Mouse (Mus musculus) layer of hippocampus, postnatal 14 days (tissue): ENCODE data around the gene Zscan12. TPM values are rescaled to one million over a fixed set of nuclear protein-coding genes. Genes with fewer than 3 reads are reported as not detected.

Experiments used
- DNase-seq, 2 experiments: peaks; one replicate each; pipeline ENCODE4 v3.0.0; 2021 to 2022; ENCODE audit warnings: low spot score in 2 of 2, mixed read lengths in 1 of 2
- microRNA-seq, 2 experiments: library from miRNA; unstranded; fragments of <30 nt; microRNA quantifications; one replicate each; pipeline ENCODE4 v1.2.0; 2021
- total RNA-seq, 2 experiments: library from RNA; stranded (reverse); gene quantifications; 2 replicates each; pipeline ENCODE4 v1.2.3; 2021

Gene Zscan12
- total RNA-seq, 2 experiments from 2014 or later = 8.3 to 9.0 TPM

- no peak for DNase-seq
Measured at GRCm38 (mm10) chr13:21401636-21402286, 39.1 kb downstream of the Zscan12 start.

DNA sequence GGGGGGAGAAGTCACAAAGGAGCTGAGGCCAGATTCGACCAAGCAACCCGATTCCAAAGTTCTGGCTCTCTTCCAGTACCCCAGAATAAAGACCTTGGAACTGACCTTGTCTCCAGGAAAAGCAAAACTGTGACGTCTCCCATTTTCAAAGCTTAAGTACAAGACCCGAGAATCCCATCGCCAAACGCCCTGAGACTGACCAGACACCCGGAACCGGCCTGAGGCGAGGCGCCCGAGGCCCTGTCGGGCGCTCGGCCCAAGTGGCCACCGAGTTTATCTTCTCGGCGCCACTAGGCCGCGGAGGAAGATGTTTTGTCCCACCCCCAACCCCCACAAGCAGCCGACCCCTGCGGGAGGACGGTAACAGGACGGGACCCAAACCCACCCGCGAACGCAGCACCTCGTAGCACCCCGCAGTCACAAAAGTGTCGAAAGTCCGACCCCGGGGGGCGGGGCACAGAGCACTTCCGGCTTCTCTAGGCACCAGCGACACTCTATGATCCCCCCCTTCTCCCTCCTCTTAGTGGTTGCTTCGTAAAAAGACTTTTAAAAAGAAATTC is 39.7 kb downstream of the Zscan12 start, which contains the start of gene Zkscan3:
Gene Zkscan3, minus strand, starts transcription at position 469 of the 560 bp plus-strand sequence.
- DNase-seq = peak; percentile 78 to 87

DNA sequence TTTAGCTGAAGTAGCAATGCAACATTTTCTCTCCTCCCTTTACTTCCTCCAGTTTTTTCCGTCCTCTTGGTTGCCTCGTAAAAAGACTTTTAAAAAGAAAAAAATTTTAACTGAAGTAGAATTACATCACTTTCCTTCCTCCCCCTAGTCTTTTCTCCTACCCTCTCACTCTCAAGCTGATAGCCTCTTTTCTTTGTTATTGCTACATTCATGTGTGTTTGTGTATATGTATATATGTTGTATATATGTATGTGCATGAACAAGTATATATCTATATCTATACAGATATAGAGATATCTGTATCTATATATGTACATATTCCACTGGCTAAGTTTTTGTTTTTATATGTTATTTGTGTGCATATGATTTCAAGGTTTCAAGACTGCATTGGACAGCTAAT is 40.2 kb downstream of the Zscan12 start:
- DNase-seq = no peak

DNA sequence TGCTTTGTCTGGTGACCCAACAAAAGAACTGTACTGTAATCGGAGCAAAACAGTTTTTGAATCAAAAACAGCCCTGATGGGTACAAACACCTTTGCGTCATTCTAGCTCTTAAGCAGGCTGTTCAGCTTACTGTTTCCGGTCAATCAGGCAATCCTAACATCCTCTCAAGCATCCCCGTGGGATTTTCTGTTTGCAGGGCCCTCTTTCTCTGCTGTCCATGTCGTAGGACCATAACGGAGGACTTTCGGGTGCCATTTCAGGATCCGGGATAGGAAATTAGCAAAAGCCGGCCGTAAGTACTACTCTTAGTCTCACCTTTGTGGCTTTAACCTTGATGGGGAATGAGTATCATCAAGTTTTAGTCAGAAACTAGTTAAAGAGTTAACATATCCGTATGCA is 44.7 kb downstream of the Zscan12 start:
- no peak for DNase-seq

- DNase-seq = peak; percentile 79 to 92
Measured at GRCm38 (mm10) chr13:21407969-21408804, 45.6 kb downstream of the Zscan12 start.

GRCm38 (mm10) chr13:21408805-21409459 is 46.3 kb downstream of the Zscan12 start:
- no peak for DNase-seq

GRCm38 (mm10) chr13:21414231-21415212 is 51.9 kb downstream of the Zscan12 start:
- no peak for DNase-seq

DNA sequence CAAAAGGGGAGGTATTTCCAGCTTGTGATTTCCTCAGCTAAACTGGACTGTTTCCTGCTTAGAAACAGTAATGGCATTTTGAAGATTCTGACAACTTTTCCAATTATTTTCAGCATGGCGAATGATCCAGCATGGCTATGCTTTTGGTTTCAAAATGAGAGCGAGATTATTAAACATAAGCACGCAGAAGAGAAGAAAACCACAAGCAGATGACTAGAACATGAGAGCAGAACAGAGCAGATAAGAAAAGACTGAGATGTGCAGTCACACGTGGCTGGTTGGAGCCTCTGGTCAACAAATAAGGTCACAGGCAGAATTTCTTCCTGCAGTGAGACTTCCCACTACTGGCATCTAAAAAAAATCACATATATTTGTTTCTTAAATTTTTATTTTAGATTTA is 52.6 kb downstream of the Zscan12 start:
- no peak for DNase-seq

DNA sequence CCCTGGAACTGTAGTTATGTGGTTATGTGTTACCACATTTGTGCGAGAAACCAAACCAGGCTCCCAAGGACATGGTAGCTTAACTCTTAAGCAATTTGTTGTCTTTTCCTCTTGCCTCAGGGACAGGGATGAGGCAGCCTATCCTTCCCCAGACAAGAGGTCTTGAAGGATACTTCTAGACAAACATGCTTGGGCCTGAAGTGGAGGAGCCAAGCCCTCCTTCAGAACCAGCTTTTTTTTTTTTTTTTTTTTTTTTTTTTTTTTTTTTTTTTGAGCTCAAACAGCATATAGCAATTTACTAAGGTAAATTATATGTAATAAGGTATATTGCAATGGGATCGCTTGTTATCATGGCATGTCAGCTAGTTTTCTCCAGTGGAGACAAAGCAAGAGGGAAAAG is 53.1 kb downstream of the Zscan12 start:
- no peak for DNase-seq

- DNase-seq = no peak
Measured at GRCm38 (mm10) chr13:21417298-21418010, 54.8 kb downstream of the Zscan12 start.

GRCm38 (mm10) chr13:21418865-21419264 is 56.2 kb downstream of the Zscan12 start:
- no peak for DNase-seq

Small RNA genes within 50 kb of the gene (microRNA-seq; reads per million reads assigned to microRNA genes)
- 0 to 1.6 reads per million in 2 experiments for gene Mir6942

Other genes starting within 250 kb of the Zscan12 start
- not detected for gene Olfr263, start 233.2 kb upstream of the Zscan12 start, total RNA-seq
- gene Olfr1368, start 217.0 kb upstream of the Zscan12 start, total RNA-seq = not detected
- gene Trim27, start 183.4 kb upstream of the Zscan12 start, total RNA-seq = 10 to 100 TPM; 35.5 to 40.3 TPM
- gene Gpx5, start 70.1 kb upstream of the Zscan12 start, total RNA-seq = not detected
- not detected for gene Gpx6, start 50.7 kb upstream of the Zscan12 start, total RNA-seq
- not detected for gene Olfr1367, start 15.9 kb upstream of the Zscan12 start, total RNA-seq
- gene Zkscan3, start 39.9 kb downstream of the Zscan12 start, total RNA-seq = 10 to 100 TPM; 37.5 to 37.6 TPM
- 1 to 10 TPM; 1.3 TPM for gene Pgbd1, start 78.2 kb downstream of the Zscan12 start, total RNA-seq
- 10 to 100 TPM; 33.9 to 35.6 TPM for gene Zscan26, start 90.9 kb downstream of the Zscan12 start, total RNA-seq
- under 1 TPM; 0.69 to 0.74 TPM for gene Nkapl, start 105.7 kb downstream of the Zscan12 start, total RNA-seq
- gene Zkscan4, start 116.1 kb downstream of the Zscan12 start, total RNA-seq = 1 to 10 TPM; 6.7 to 7.7 TPM
- gene Gm10065, start 116.6 kb downstream of the Zscan12 start, total RNA-seq = not detected
- 10 to 100 TPM; 15.9 to 17.4 TPM for gene AK157302, start 132.4 kb downstream of the Zscan12 start, total RNA-seq
- gene Gm11273, start 138.6 kb downstream of the Zscan12 start, total RNA-seq = 10 to 100 TPM; 64.8 to 76.7 TPM
- 10 to 100 TPM; 16.2 to 16.9 TPM for gene Zkscan8, start 168.3 kb downstream of the Zscan12 start, total RNA-seq
- gene Olfr1366, start 180.0 kb downstream of the Zscan12 start, total RNA-seq = not detected
- not detected for gene Olfr1535, start 197.1 kb downstream of the Zscan12 start, total RNA-seq
- not detected for gene Olfr1364, start 218.9 kb downstream of the Zscan12 start, total RNA-seq